Mouse (Mus musculus): Measurements from ENCODE around the gene Tbx10. TPM values are rescaled to one million over a fixed set of nuclear protein-coding genes. Genes with fewer than 3 reads are reported as not detected.

The Tbx10 gene
- total RNA-seq, 2 experiments from 2014 or later: not detected

DNA sequence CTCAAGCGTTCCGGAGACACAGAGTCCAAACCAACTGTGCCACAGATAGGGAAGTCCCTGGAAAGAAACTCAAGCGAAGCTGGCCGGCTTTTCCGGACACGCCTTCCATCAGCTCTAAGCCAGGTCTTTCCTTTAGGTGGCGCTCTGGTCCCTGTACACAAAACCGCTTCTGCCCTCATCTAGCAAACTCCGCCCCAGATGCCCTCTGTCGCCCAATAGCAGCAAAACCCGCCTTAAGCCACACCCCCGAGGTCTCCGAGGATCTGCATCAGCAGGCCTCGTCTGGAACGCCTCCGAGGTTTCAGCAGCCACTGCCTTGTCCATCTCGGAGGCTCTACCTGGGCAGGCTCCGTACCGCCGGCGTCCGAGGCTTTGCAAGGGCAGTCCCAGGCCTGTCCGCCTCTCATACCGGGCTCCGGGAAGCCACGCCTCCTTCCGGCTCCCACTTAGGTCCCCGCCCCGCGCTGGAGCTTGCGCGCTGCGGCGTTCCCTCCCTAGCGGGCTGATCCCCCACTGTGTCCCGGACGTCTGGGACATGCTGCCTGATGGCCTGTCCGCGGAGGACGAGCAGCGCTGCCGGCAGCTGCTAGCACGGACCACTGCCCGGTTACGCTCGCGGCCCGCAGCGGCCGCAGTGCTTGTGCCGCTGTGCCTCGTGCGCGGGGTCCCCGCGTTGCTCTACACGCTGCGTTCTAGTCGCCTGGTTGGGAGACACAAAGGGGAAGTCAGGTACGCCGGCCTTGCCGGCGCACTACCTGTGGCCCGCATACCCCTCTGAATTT is 7.8 kb downstream of the Tbx10 start, which contains the start of the genes Nudt8 and Gm49405:
Gene Nudt8, plus strand, starts transcription at position 462 of the 782 bp plus-strand sequence.
Gene Gm49405, plus strand, starts transcription at position 508 of the 782 bp plus-strand sequence.
- peak; percentile 95 to 96 for DNase-seq (ENCODE audit: low spot score in 2 of 2)
- intact Hi-C loops (cut with DNase I): no loop called here

DNA sequence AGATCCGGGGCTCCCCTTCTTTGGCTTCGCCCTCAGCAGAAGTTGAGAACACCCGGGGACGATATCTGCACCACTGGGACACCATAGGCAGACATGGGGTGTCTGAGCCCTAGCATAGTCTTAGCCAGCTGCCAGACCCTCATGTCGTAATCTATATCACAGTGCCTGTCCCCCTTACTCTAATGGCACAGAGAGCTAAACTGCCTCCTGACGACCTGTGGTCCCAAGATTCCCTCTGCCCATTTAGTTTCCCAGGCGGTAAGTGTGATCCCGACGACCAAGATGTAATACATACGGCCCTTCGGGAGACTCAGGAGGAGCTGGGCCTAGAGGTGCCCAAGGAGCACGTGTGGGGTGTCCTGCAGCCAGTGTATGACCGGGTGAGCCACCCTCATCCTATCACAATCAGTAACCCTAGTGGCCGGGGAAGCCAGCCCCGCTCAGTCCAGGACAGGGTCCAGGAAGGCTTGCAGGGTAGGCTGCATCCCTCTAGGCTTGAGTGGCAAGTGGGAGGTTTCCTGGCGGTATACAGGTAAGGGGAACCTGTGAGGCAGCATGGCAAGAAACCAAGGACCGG is 8.5 kb downstream of the Tbx10 start:
- intact Hi-C loops (cut with DNase I): no loop called here

DNA sequence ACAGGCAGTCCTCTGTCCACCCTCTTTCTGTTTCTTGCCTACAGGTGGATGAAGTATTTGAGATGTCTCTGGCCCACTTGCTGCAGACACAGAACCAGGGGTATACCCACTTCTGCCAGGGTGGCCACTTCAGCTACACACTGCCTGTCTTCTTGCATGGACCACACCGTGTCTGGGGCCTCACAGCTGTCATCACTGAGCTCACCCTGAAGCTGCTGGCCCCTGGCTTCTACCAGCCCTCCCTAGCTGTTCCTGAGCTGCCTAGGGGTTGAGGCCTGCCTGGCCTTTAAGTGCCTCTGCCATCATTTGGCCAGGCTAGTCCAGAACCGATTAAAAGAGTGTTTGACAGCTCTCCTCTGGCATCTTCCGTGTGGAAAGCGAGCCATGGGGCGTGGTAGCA is 9.2 kb downstream of the Tbx10 start:
- intact Hi-C loops (cut with DNase I): no loop called here

More for the DNA sequence above, 8.5 kb downstream of the Tbx10 start:
- DNase-seq (ENCODE audit: low spot score in 2 of 2): no peak

DNA sequence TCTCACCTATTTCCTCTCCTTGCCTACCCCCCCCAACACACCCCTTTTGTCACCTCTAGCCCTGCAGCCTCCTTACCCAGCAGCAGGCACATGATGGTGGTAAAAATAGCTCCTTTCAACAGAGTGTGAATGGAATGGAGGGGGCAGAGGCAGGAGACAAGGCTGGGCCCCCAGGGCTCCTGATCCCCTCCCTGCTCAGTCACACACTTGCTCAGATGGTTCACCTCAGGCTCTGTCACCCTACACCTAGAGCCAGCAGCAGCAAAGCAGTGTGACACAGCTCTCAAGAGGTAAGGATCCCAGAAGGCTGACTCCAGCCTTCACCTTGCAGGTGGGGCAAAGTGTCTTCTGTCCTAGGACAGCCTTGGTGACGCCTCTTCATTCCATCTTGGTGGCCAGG is 10.6 kb downstream of the Tbx10 start, which contains the start of gene Doc2g:
Gene Doc2g, plus strand, starts transcription at position 202 of the 400 bp plus-strand sequence.
- no peak for DNase-seq (ENCODE audit: low spot score in 2 of 2)
- intact Hi-C loops (cut with DNase I): no loop called here

More for the DNA sequence above, 9.2 kb downstream of the Tbx10 start:
- DNase-seq (ENCODE audit: low spot score in 2 of 2): no peak

DNA sequence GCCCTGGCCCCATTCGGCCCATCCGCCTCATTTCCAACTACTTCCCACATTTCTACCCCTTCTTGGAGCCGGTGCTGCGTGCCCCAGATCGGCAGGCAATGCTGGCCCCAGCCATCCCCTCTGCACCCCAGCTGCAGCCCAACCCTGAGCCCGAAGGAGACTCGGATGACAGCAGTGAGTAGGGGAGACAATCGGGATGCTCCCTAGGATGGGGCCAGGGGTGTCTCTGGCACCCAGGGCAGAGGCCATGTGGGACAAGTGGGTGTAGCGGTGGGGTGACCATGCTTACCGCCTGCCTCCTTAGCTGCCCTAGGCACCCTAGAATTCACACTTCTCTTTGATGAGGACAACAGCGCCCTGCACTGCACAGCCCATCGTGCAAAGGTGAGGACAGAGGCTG is 11.1 kb downstream of the Tbx10 start:
- DNase-seq (ENCODE audit: low spot score in 2 of 2): no peak
- intact Hi-C loops (cut with DNase I): no loop called here

DNA sequence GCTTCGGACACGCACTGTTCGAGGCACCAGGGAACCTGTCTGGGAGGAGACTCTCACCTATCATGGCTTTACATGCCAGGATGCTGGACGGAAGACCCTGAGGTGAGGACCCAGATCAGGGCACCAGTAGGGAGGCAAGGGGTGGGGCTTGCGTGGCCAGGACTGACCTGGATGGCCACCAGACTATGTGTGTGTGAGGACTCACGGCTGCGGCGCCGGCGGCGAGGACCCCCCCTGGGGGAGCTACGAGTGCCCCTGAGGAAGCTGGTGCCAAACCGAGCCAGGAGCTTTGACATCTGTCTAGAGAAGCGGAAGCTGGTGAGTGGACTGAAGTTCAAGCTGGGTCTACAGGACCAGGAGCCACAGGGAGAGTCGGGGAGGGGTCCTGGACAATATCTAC is 11.8 kb downstream of the Tbx10 start:
- DNase-seq (ENCODE audit: low spot score in 2 of 2): no peak
- intact Hi-C loops (cut with DNase I): no loop called here

DNA sequence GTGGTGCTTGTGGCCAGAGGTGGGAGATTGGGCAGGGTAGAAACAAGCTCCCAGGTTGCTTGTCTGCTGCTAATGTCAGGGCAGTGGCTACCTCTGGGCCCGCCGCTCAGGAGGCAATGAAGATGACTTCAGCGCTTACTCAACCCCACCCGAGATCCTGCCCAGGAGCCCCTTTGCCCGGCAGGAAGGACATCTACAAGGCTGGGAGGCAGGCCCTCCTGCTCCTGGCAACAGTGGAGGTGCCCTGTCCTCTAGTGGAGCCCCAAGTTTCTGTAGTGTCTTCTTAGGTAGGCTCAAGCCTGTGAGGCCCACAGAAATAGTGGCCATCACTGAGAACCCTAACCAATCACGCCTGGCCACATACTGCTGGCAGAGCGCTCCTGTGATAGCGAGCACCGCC is 12.5 kb downstream of the Tbx10 start:
- no peak for DNase-seq (ENCODE audit: low spot score in 2 of 2)
- intact Hi-C loops (cut with DNase I): no loop called here

DNA sequence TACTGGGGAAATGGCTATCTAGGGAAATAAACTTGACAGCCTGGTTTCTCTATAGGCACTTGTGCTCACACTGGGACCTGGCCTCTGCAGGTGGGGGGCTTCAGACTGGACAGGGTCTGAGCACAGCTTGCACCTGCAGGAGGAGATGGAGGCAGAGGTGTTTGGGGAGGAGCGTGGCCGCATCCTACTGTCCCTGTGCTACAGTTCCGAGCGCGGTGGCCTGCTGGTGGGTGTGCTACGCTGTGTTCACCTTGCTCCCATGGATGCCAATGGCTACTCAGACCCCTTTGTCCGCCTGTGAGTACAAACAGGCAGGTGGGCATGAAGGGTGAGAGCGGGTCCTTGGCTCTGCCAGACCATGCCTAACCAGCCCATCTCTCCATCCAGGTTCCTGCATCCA is 13.4 kb downstream of the Tbx10 start:
- no peak for DNase-seq (ENCODE audit: low spot score in 2 of 2)
- intact Hi-C loops (cut with DNase I): no loop called here

DNA sequence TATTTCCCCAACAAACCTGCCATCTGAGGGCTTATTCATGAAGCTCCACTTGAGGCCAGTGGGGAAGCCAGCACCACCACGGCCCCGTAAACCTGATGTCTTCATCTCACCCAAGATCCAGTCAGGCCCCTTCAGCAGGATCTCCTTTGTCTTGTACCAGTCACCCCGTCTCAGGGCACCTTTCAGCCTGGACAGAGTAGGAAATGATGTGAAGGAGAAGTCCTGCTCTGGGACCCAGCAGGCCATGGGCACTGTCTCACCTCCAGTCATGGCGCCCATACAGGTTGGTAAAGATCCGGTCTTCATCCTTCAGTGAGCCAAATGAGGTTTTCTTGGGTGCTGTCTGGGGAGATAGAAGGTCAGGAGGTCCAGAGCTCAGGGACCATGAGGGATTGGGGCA is 18.5 kb downstream of the Tbx10 start:
- intact Hi-C loops (cut with DNase I): loop anchor here (10.0 kb wide), 1 partner anchor 214 kb away; no protein-coding TSS in a partner anchor
- DNase-seq (ENCODE audit: low spot score in 2 of 2): no peak

DNA sequence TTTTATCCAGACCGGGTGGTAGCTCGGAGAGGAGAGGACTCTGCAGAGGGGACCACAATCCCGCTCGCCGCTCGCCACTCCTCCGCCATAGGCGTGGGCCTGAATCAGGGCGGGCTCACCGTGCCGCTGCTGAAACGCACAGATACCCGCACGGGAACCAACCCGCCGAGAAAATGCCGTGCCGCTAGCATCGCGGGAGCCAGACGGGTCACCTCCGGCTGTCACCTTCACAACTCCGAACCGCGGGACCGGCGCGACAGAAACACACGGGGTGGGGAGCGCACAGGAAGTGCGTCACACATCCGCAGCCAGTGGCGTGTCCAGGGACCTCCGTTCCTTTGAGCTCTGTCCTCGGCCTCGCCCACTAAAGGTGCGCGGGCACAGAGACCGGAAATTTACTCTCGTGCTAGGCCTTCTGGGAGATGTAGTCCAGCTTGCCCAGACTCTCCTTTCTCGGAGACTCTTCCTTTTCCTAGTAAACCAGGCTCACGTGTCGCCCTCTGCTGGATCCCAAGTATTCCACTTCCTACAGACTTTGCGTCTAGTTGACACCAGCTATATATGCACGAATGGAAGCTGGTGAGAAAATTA is 20.0 kb downstream of the Tbx10 start, which contains the start of gene Ndufv1:
Gene Ndufv1, minus strand, starts transcription at position 375 of the 591 bp plus-strand sequence.
- DNase-seq (ENCODE audit: low spot score in 2 of 2): peak; percentile 98
- intact Hi-C loops (cut with DNase I): loop anchor here (2.0 to 10.0 kb wide), 2 partner anchors 68 to 212 kb away; no protein-coding TSS in a partner anchor

DNA sequence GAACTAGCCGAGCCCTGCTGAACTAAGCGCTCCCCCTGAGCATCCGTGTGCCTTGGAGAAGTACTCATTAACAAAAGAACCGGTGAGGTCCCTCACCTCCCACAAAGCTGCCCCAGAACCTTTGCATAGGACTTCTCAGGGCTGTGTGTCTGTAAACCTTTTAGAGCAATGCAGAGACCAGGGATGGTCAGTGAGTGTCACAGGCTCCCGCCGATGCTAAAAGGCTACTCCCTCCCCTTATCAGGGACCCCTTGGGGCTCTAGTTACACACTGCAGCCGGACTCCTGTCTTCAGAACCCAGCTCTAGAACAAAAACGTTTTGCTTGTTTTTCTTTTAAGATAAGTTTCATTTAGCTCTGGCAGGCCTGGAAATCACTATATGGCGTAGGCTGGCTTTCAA is 20.5 kb downstream of the Tbx10 start:
- intact Hi-C loops (cut with DNase I): loop anchor here (2.0 to 10.0 kb wide), 2 partner anchors 68 to 212 kb away; no protein-coding TSS in a partner anchor

DNA sequence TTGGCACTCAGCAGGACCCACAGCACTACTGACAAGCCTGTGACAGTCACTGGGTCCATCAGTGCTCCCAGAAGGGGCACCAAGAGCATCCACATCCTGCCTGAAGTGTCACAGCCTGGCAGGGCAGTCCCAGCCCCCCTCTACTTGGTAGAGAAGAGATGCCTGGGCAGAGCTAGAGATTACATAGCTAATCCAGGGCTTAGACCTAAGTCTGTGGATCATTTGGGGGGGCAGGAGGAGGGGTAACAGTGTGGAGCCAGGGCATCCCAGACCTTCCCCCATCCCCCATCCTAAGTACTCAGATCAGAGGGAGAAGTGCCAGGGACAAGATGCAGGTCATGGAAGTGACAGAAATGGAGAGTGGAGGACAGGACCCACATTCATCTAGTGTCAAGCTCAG is 22.2 kb downstream of the Tbx10 start:
- intact Hi-C loops (cut with DNase I): loop anchor here (10.0 kb wide), 1 partner anchor 210 kb away; no protein-coding TSS in a partner anchor

More for the DNA sequence above, 20.5 kb downstream of the Tbx10 start:
- DNase-seq (ENCODE audit: low spot score in 2 of 2): no peak

DNA sequence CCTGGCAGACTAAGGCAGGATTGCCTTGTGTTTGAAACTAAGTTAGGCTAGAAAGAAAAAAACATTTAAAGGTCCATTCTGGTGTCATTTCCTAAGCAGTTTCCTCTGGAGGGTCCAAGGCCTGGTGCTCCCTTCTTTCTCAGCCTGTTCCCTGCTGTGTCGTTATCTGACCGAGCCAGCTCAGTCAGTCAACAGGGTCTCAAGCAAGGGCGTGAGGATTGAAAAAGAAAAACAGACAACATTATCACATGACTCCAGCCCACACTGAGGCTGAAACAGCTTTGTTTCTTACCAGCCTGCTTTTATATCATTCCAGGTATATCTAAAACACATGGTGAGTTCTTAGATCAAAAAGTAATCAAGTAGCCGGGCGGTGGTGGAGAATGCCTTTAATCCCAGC is 23.1 kb downstream of the Tbx10 start:
- DNase-seq (ENCODE audit: low spot score in 2 of 2): no peak
- intact Hi-C loops (cut with DNase I): loop anchor here (10.0 kb wide), 1 partner anchor 209 kb away; no protein-coding TSS in a partner anchor

More for the DNA sequence above, 22.2 kb downstream of the Tbx10 start:
- DNase-seq (ENCODE audit: low spot score in 2 of 2): no peak

DNA sequence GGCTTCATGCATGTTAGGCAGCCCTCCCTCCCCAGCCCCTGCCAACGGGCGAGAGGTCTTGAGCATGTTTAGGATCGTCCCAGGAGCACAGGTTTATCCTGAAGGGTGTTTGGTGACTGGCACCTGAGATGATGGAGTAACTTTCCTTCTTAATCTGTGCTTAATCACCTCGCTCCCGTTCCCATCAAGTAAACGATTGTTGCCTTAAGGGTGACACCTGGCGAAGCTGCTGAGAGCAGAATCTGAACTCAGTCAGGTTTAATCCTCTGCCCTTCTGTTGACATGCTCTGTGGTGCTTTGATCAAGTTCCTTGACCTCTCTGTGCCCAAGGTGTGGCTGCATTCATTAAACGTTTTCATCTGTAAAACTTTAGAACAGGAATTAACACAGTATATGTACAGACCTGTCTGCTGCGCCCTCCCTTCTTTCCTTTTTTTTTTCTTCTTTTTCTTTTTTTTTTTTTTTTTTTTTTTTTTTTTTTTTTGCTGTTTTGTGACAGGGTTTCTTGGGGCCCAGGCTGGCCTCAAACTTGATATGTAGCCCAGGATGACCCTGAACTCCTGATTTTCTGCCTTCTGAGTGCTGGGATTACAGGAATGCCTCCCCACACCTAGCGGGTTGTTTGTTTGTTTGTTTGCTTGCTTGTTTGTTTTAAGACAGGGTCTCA is 25.5 kb downstream of the Tbx10 start:
- intact Hi-C loops (cut with DNase I): loop anchor here (10.0 kb wide), 1 partner anchor 207 kb away; no protein-coding TSS in a partner anchor

DNA sequence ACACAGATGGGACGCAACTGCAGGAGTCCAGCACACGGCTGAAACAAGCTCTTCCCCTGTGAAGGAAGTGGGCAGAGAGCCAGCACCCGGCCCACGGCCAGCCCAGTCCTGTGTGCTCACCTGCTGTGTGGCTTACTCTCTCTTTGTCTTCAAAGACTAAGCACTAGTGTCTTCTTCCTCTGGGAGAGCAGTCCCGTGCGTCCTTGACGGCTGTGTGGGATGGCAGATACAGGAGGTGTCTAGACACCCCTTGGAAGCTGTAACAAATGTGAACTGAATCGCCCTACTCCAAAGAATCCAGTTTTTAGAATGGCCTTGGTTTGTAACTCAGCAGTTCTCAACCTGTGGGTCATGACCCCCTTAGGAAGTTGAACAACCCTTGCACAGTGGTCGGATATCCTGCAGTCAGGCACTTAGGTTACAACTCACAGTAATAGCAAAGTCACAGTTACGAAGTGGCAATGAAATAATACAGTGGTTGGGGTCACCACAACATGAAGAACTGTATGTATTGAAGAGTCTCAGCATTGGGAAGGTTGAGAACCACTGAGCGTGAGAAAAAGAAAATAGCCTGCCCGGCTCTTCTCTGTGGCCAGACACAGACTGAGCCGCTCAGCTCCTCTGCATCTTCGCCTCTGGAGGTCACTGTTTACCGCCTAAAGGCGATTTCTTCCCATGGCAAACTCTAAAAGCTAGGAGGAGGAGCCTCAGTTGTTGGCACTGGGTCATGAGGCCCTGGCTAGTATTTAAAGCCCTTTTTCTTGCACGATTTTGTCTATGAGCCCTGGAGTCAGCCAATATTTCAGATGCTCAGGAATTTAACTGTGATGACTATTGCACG is 26.4 kb downstream of the Tbx10 start:
- intact Hi-C loops (cut with DNase I): loop anchor here (1.0 to 10.0 kb wide), 2 partner anchors 29 to 206 kb away; no protein-coding TSS in a partner anchor
- DNase-seq (ENCODE audit: low spot score in 2 of 2): peak; percentile 60 to 73

More for the DNA sequence above, 25.5 kb downstream of the Tbx10 start:
- DNase-seq (ENCODE audit: low spot score in 2 of 2): no peak

DNA sequence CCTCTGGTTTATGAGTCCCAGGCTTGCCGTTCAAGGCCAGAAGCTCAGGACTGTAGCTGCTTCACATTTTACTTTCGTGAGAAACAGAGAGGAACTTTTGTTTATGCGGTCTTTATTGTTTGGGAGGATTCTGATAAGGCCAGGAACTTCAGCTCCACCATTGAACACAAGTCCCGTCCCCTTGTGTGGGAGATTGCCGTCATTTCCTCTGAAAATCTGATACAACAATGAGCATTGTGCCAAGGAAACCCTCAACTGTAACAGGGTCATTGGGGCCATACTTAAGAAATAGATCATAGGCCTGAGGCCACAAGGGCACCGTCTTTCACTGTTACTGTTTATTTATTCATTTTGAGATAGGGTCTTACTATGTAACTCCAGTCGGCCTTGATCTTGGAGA is 30.6 kb downstream of the Tbx10 start:
- no peak for DNase-seq (ENCODE audit: low spot score in 2 of 2)
- intact Hi-C loops (cut with DNase I): no loop called here

DNA sequence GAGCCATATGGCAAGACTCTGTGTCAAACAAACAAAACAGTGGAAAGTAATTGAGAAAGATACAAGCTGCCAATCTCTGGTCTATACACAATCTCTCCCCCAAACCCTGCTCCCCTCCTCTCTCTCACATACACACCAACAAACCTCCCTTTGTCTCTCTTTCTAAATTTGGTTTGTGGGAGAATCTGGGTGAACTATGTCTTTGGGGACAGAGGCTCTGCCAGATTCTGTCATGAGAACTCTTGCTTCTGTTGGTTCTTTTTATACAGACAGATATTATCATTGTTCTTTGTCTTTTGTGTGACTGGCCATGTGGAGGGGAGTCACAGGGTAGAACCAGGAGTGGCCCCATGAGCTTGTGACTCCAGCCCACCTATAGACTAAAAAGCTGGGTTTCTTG is 35.0 kb downstream of the Tbx10 start:
- intact Hi-C loops (cut with DNase I): no loop called here
- no peak for DNase-seq (ENCODE audit: low spot score in 2 of 2)

DNA sequence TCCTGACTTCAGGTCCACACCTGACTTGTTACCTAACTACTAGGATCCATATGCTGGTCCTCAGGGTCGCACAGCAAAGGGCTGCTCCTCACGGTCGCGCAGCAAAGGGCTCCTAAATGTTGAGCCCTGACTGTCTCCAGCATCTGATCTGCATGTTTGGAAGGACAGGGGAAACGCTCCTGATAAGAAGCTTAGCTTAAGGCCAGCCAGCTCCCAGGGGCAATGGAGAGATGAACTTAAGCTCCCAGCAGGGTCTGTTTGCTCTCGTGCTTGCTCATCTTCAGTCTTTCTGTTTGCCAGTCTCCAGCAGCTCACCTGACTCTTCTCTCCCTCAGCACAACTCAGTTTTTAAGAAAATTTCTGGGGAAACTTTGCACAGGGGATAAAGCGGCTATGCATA is 40.1 kb downstream of the Tbx10 start:
- intact Hi-C loops (cut with DNase I): no loop called here
- DNase-seq (ENCODE audit: low spot score in 2 of 2): no peak

DNA sequence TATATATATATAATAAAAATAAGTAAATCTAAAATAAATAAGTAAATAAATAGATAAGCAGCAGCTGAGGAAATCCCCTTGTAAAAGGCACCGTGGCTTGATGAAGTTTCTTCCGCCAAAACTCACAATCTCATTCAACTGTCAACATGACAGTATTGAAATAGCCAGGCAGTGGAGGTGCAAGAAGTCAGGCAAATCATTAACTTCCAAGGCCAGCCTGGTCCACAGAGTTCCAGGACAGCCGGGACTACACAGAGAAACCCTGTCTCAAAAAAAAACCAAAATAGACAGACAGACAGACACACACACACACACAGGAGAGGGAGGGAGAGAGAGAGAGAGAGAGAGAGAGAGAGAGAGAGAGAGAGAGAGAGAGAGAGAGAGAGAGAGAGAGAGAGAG is 40.7 kb downstream of the Tbx10 start:
- no peak for DNase-seq (ENCODE audit: low spot score in 2 of 2)
- intact Hi-C loops (cut with DNase I): no loop called here
